Mouse (Mus musculus) forebrain, postnatal 0 days (tissue): ENCODE results near the gene Ahdc1. TPM values are rescaled to one million over a fixed set of nuclear protein-coding genes. Genes with fewer than 3 reads are reported as not detected.
A peak's percentile ranks its signal among the peaks of the same experiment; 100 is the strongest.

Experiments used
- ATAC-seq: fragments of 200-750 bp; cut with Nextera tagmentation; 2 replicates; pipeline ENCODE4 v1.8.0; 2017; ENCODE audit warnings: mild to moderate bottlenecking, moderate library complexity
- DNase-seq: peaks from one replicate; pipeline ENCODE4 v3.0.0-alpha.2; 2015
- H3K27ac ChIP-seq: fragments of 300-500 bp; sonication (generic); 2 replicates; pipeline ENCODE4 v1.5.1; 2014; ENCODE audit warnings: low read depth, mild to moderate bottlenecking, antibody characterized with exemption, low read length, moderate library complexity, mixed read lengths
- H3K27me3 ChIP-seq: fragments of 300-500 bp; sonication (generic); 2 replicates; pipeline ENCODE4 v1.6.1; 2014; ENCODE audit warnings: mild to moderate bottlenecking, low read length, mixed read lengths; ENCODE audit not compliant: insufficient read depth
- H3K36me3 ChIP-seq: fragments of 300-500 bp; sonication (generic); 2 replicates; pipeline ENCODE4 v1.6.1; 2014; ENCODE audit warnings: mild to moderate bottlenecking, moderate library complexity; ENCODE audit not compliant: insufficient read depth
- H3K4me1 ChIP-seq: fragments of 300-500 bp; sonication (generic); 2 replicates; pipeline ENCODE4 v1.6.1; 2014; ENCODE audit warnings: antibody characterized with exemption; ENCODE audit not compliant: insufficient read depth
- H3K4me2 ChIP-seq: fragments of 300-500 bp; sonication (generic); 2 replicates; pipeline ENCODE4 v1.6.1; 2014; ENCODE audit warnings: low read depth, mild to moderate bottlenecking, moderate library complexity
- H3K4me3 ChIP-seq: fragments of 300-500 bp; sonication (generic); 2 replicates; pipeline ENCODE4 v1.5.1; 2014; ENCODE audit warnings: low read depth, low read length, mixed read lengths
- H3K9ac ChIP-seq: fragments of 300-500 bp; sonication (generic); 2 replicates; pipeline ENCODE4 v1.6.1; 2014; ENCODE audit warnings: mild to moderate bottlenecking
- H3K9me3 ChIP-seq: fragments of 300-500 bp; sonication (generic); 2 replicates; pipeline ENCODE4 v1.6.1; 2016; ENCODE audit warnings: low read length
- CTCF ChIP-seq: sonication (generic); IDR thresholded peaks from 2 replicates; pipeline ENCODE4 v1.5.1; 2016; ENCODE audit warnings: antibody characterized with exemption, control low read depth, low read depth
- WGBS: fragments of 180-500 bp; shearing (Covaris S2); extraction: QIAGEN DNeasy Blood & Tissue Kit; methylation state at CpG from one replicate; pipeline ENCODE4 v1.1.7; 2014; 5-methylcytosine and 5-hydroxymethylcytosine counted together
- polyA plus RNA-seq: library from polyadenylated mRNA; unstranded; fragments of >200 nt; fragmentation: Nextera tagmentation; extraction: Ambion mirVana; gene quantifications from 2 replicates; pipeline ENCODE4 v1.2.1, GENCODE M21; 2015
- total RNA-seq: library from RNA; depleted of rRNA; stranded (reverse); fragments of >200 nt; gene quantifications from 2 replicates; pipeline ENCODE4 v1.2.3, GENCODE M21; 2014

Gene Ahdc1
- total and polyA plus RNA-seq, 2 experiments from 2014 or later = 8.4 to 82.4 TPM

- WGBS = 30% methylated on average over 6 of the region's 6 CpGs
- ATAC-seq (no peak), DNase-seq (no peak)
- H3K4me2 ChIP-seq = no peak overlapping the region
- H3K9me3 ChIP-seq = no peaks in the 10 kb centered on the region
- no peaks in the 10 kb centered on the region for H3K36me3 ChIP-seq
- H3K27me3 ChIP-seq = peaks cover 4% of the 10 kb centered on the region; the same call in 1 of the 2 replicates
- H3K9ac ChIP-seq = no peak overlapping the region
- H3K4me1 ChIP-seq = no peaks in the 10 kb centered on the region
- no peak for TF ChIP-seq CTCF
- no peak overlapping the region for H3K27ac ChIP-seq
- H3K4me3 ChIP-seq = no peak overlapping the region
Observed at GRCm38 (mm10) chr4:132968105-132968938, 42.7 kb upstream of the Ahdc1 start.

GRCm38 (mm10) chr4:132971601-132972000, 39.5 kb upstream of the Ahdc1 start:
- Histone ChIP-seq H3K27me3 (peaks cover 20% of the 10 kb centered on the region; the same call in 1 of the 2 replicates), H3K4me1 (no peaks in the 10 kb centered on the region), H3K9ac (no peak overlapping the region), H3K9me3 (no peaks in the 10 kb centered on the region), H3K36me3 (no peaks in the 10 kb centered on the region), H3K27ac (no peak overlapping the region), H3K4me3 (no peak overlapping the region), H3K4me2 (no peak overlapping the region)
- 84% methylated on average over 6 of the region's 6 CpGs for WGBS
- no peak for TF ChIP-seq CTCF
- no peak for ATAC-seq
- no peak for DNase-seq

GRCm38 (mm10) chr4:132972101-132972500, 39.0 kb upstream of the Ahdc1 start:
- H3K9me3 ChIP-seq = no peaks in the 10 kb centered on the region
- peaks cover 20% of the 10 kb centered on the region; the same call in 1 of the 2 replicates for H3K27me3 ChIP-seq
- no peak overlapping the region for H3K27ac ChIP-seq
- no peak for DNase-seq
- no peak overlapping the region for H3K4me3 ChIP-seq
- TF ChIP-seq CTCF = no peak
- 72% methylated on average over 3 of the region's 3 CpGs for WGBS
- no peak overlapping the region for H3K9ac ChIP-seq
- H3K4me1 ChIP-seq = no peaks in the 10 kb centered on the region
- no peak for ATAC-seq
- no peaks in the 10 kb centered on the region for H3K36me3 ChIP-seq
- H3K4me2 ChIP-seq = no peak overlapping the region

- TF ChIP-seq CTCF = no peak
- ATAC-seq (no peak), DNase-seq (no peak)
- WGBS = 13% methylated on average over 2 of the region's 2 CpGs
- Histone ChIP-seq H3K9me3 (no peaks in the 10 kb centered on the region), H3K4me2 (no peak overlapping the region), H3K27me3 (peaks cover 20% of the 10 kb centered on the region; the same call in 1 of the 2 replicates), H3K4me3 (no peak overlapping the region), H3K9ac (no peak overlapping the region), H3K27ac (no peak overlapping the region), H3K36me3 (no peaks in the 10 kb centered on the region), H3K4me1 (no peaks in the 10 kb centered on the region)
Observed at GRCm38 (mm10) chr4:132972556-132972955, 38.5 kb upstream of the Ahdc1 start.

GRCm38 (mm10) chr4:132973186-132973585, 37.9 kb upstream of the Ahdc1 start:
- ATAC-seq (no peak), DNase-seq (no peak)
- no peak overlapping the region for H3K27ac ChIP-seq
- no peaks in the 10 kb centered on the region for H3K36me3 ChIP-seq
- H3K27me3 ChIP-seq = peaks cover 20% of the 10 kb centered on the region; the same call in 1 of the 2 replicates
- H3K4me1 ChIP-seq = no peaks in the 10 kb centered on the region
- H3K4me3 ChIP-seq = no peak overlapping the region
- WGBS = 44% methylated on average over 8 of the region's 8 CpGs
- no peak for TF ChIP-seq CTCF
- no peak overlapping the region for H3K4me2 ChIP-seq
- no peaks in the 10 kb centered on the region for H3K9me3 ChIP-seq
- no peak overlapping the region for H3K9ac ChIP-seq

- ATAC-seq = no peak
- no peak for TF ChIP-seq CTCF
- WGBS = 10% methylated on average over 21 of the region's 21 CpGs
- H3K4me1 ChIP-seq = no peaks in the 10 kb centered on the region
- no peaks in the 10 kb centered on the region for H3K36me3 ChIP-seq
- no peaks in the 10 kb centered on the region for H3K9me3 ChIP-seq
- peaks cover 20% of the 10 kb centered on the region; the same call in 1 of the 2 replicates for H3K27me3 ChIP-seq
- H3K27ac ChIP-seq = no peak within 1 kb of the TSS
- H3K9ac ChIP-seq = no peak within 1 kb of the TSS
- H3K4me3 ChIP-seq = no peak within 1 kb of the TSS
- no peak for DNase-seq
- H3K4me2 ChIP-seq = peak within 1 kb of the TSS; percentile 26; the same call in 1 of the 2 replicates
Observed at GRCm38 (mm10) chr4:132973814-132974398, 37.2 kb upstream of the Ahdc1 start, which contains the start of gene Fgr. Fgr (plus strand) TSS chr4:132974095.

GRCm38 (mm10) chr4:132974904-132975303, 36.2 kb upstream of the Ahdc1 start:
- Histone ChIP-seq H3K4me1 (no peaks in the 10 kb centered on the region), H3K4me3 (no peak overlapping the region), H3K9me3 (no peaks in the 10 kb centered on the region), H3K27me3 (peaks cover 20% of the 10 kb centered on the region; the same call in 1 of the 2 replicates), H3K9ac (no peak overlapping the region), H3K36me3 (no peaks in the 10 kb centered on the region), H3K27ac (no peak overlapping the region), H3K4me2 (peak overlapping the region; percentile 26; the same call in 1 of the 2 replicates)
- DNase-seq (peak; percentile 78), ATAC-seq (0 out of 2 replicates have a peak, but pooled peaks have one; percentile 8)
- under 1% methylated on average over 15 of the region's 15 CpGs for WGBS
- no peak for TF ChIP-seq CTCF
